Mouse (Mus musculus): ENCODE results near the gene Loxl1. TPM values are rescaled to one million over a fixed set of nuclear protein-coding genes. Genes with fewer than 3 reads are reported as not detected.

The Loxl1 gene
- polyA plus RNA-seq (2015; fragmentation: Nextera tagmentation; extraction: Ambion mirVana): 2.8 and 3.1 TPM in 2 replicates

- no peaks in the 10 kb centered on the region; the same call in 1 of the 2 replicates for H3K4me1 ChIP-seq (ENCODE audit: insufficient read depth)
These were observed at the start of gene Loxl1 for GRCm38 (mm10) chr9:58312944-58313359. Loxl1 (minus strand) TSS chr9:58313186.

GRCm38 (mm10) chr9:58361956-58362355 is 49.0 kb upstream of the Loxl1 start:
- WGBS (ENCODE audit: insufficient replicate concordance): 65% methylated on average over 7 of the region's 7 CpGs
- ATAC-seq: no peak
- no peak overlapping the region for H3K27ac ChIP-seq (ENCODE audit: low read depth)
- no peaks in the 10 kb centered on the region for H3K27me3 ChIP-seq (ENCODE audit: insufficient read depth, low read length)
- H3K9ac ChIP-seq (replicated peaks): no peak overlapping the region
- no peak for TF ChIP-seq EP300 (IDR thresholded peaks at IDR 0.05; ENCODE audit: low read depth)
- no peak for TF ChIP-seq CTCF (IDR thresholded peaks at IDR 0.05; ENCODE audit: low read depth)
- no peaks in the 10 kb centered on the region for H3K4me1 ChIP-seq (ENCODE audit: insufficient read depth)
- no peak overlapping the region for H3K4me2 ChIP-seq (ENCODE audit: low read depth, low read length)
- no peaks in the 10 kb centered on the region for H3K36me3 ChIP-seq (replicated peaks; ENCODE audit: insufficient read depth, low read length)
- no peak overlapping the region for H3K4me3 ChIP-seq (ENCODE audit: low read depth, low read length)
- H3K9me3 ChIP-seq (ENCODE audit: low read length): no peaks in the 10 kb centered on the region
- no peak for DNase-seq

More at GRCm38 (mm10) chr9:58312944-58313359, at the start of gene Loxl1:
- no peak for TF ChIP-seq CTCF (IDR thresholded peaks at IDR 0.05; ENCODE audit: low read depth)
- TF ChIP-seq EP300 (IDR thresholded peaks at IDR 0.05; ENCODE audit: low read depth): no peak
- peak within 1 kb of the TSS; percentile 58 for H3K4me2 ChIP-seq (ENCODE audit: low read depth, low read length)
- DNase-seq (no peak), ATAC-seq (no peak)
- H3K36me3 ChIP-seq (replicated peaks; ENCODE audit: insufficient read depth, low read length): no peaks in the 10 kb centered on the region
- H3K4me3 ChIP-seq (ENCODE audit: low read depth, low read length): peak within 1 kb of the TSS; percentile 19
- peaks cover 28% of the 10 kb centered on the region for H3K27me3 ChIP-seq (ENCODE audit: insufficient read depth, low read length)
- WGBS (ENCODE audit: insufficient replicate concordance): 7% methylated on average over 21 of the region's 21 CpGs
- H3K27ac ChIP-seq (ENCODE audit: low read depth): no peak within 1 kb of the TSS
- H3K9me3 ChIP-seq (ENCODE audit: low read length): no peaks in the 10 kb centered on the region
- no peak within 1 kb of the TSS; the same call in 1 of the 2 replicates for H3K9ac ChIP-seq (replicated peaks)

GRCm38 (mm10) chr9:58361373-58361772 is 48.4 kb upstream of the Loxl1 start:
- Histone ChIP-seq H3K36me3 (replicated peaks; ENCODE audit: insufficient read depth, low read length) (no peaks in the 10 kb centered on the region), H3K4me2 (ENCODE audit: low read depth, low read length) (no peak overlapping the region), H3K9me3 (ENCODE audit: low read length) (no peaks in the 10 kb centered on the region), H3K4me3 (ENCODE audit: low read depth, low read length) (no peak overlapping the region), H3K27ac (ENCODE audit: low read depth) (no peak overlapping the region), H3K4me1 (ENCODE audit: insufficient read depth) (no peaks in the 10 kb centered on the region), H3K27me3 (ENCODE audit: insufficient read depth, low read length) (no peaks in the 10 kb centered on the region), H3K9ac (replicated peaks) (no peak overlapping the region)
- TF ChIP-seq EP300 (IDR thresholded peaks at IDR 0.05; ENCODE audit: low read depth): no peak
- no peak for TF ChIP-seq CTCF (IDR thresholded peaks at IDR 0.05; ENCODE audit: low read depth)
- DNase-seq (no peak), ATAC-seq (no peak)
- 88% methylated on average over 1 of the region's 1 CpGs for WGBS (ENCODE audit: insufficient replicate concordance)

- 34% methylated on average over 6 of the region's 6 CpGs for WGBS (ENCODE audit: insufficient replicate concordance)
These were observed 42.5 kb upstream of the Loxl1 start for GRCm38 (mm10) chr9:58355262-58356050.

GRCm38 (mm10) chr9:58354701-58355100 is 41.7 kb upstream of the Loxl1 start:
- H3K9me3 ChIP-seq (ENCODE audit: low read length): no peaks in the 10 kb centered on the region
- no peak for ATAC-seq

More at GRCm38 (mm10) chr9:58355262-58356050, 42.5 kb upstream of the Loxl1 start:
- no peaks in the 10 kb centered on the region for H3K27me3 ChIP-seq (ENCODE audit: insufficient read depth, low read length)
- no peaks in the 10 kb centered on the region for H3K9me3 ChIP-seq (ENCODE audit: low read length)
- no peak overlapping the region for H3K4me3 ChIP-seq (ENCODE audit: low read depth, low read length)
- no peak overlapping the region for H3K27ac ChIP-seq (ENCODE audit: low read depth)
- TF ChIP-seq EP300 (IDR thresholded peaks at IDR 0.05; ENCODE audit: low read depth): no peak
- TF ChIP-seq CTCF (IDR thresholded peaks at IDR 0.05; ENCODE audit: low read depth): no peak
- H3K36me3 ChIP-seq (replicated peaks; ENCODE audit: insufficient read depth, low read length): no peaks in the 10 kb centered on the region
- H3K4me1 ChIP-seq (ENCODE audit: insufficient read depth): no peaks in the 10 kb centered on the region
- H3K4me2 ChIP-seq (ENCODE audit: low read depth, low read length): no peak overlapping the region
- DNase-seq: no peak
- no peak overlapping the region for H3K9ac ChIP-seq (replicated peaks)
- ATAC-seq: no peak

GRCm38 (mm10) chr9:58353224-58353623 is 40.2 kb upstream of the Loxl1 start:
- TF ChIP-seq EP300 (IDR thresholded peaks at IDR 0.05; ENCODE audit: low read depth) (no peak), CTCF (IDR thresholded peaks at IDR 0.05; ENCODE audit: low read depth) (no peak)

More at GRCm38 (mm10) chr9:58354701-58355100, 41.7 kb upstream of the Loxl1 start:
- WGBS (ENCODE audit: insufficient replicate concordance): 72% methylated on average over 6 of the region's 6 CpGs
- Histone ChIP-seq H3K4me2 (ENCODE audit: low read depth, low read length) (no peak overlapping the region), H3K27me3 (ENCODE audit: insufficient read depth, low read length) (no peaks in the 10 kb centered on the region), H3K9ac (replicated peaks) (no peak overlapping the region), H3K36me3 (replicated peaks; ENCODE audit: insufficient read depth, low read length) (no peaks in the 10 kb centered on the region), H3K4me1 (ENCODE audit: insufficient read depth) (no peaks in the 10 kb centered on the region), H3K27ac (ENCODE audit: low read depth) (no peak overlapping the region), H3K4me3 (ENCODE audit: low read depth, low read length) (no peak overlapping the region)
- no peak for TF ChIP-seq CTCF (IDR thresholded peaks at IDR 0.05; ENCODE audit: low read depth)
- TF ChIP-seq EP300 (IDR thresholded peaks at IDR 0.05; ENCODE audit: low read depth): no peak
- DNase-seq: no peak

More at GRCm38 (mm10) chr9:58353224-58353623, 40.2 kb upstream of the Loxl1 start:
- Histone ChIP-seq H3K9me3 (ENCODE audit: low read length) (no peaks in the 10 kb centered on the region), H3K4me1 (ENCODE audit: insufficient read depth) (no peaks in the 10 kb centered on the region), H3K27ac (ENCODE audit: low read depth) (no peak overlapping the region), H3K27me3 (ENCODE audit: insufficient read depth, low read length) (no peaks in the 10 kb centered on the region), H3K9ac (replicated peaks) (no peak overlapping the region), H3K36me3 (replicated peaks; ENCODE audit: insufficient read depth, low read length) (no peaks in the 10 kb centered on the region), H3K4me2 (ENCODE audit: low read depth, low read length) (no peak overlapping the region), H3K4me3 (ENCODE audit: low read depth, low read length) (no peak overlapping the region)
- ATAC-seq (no peak), DNase-seq (no peak)
- 62% methylated on average over 6 of the region's 6 CpGs for WGBS (ENCODE audit: insufficient replicate concordance)

All from liver, postnatal 0 days (tissue).